Mouse (Mus musculus): ENCODE measurements at regions not wholly inside any gene's neighbourhood (a gene's known extent, or its start where the extent isn't known, plus 50 kb on each side); places are given as distances from the start of the nearest gene placed in this dataset.

DNA sequence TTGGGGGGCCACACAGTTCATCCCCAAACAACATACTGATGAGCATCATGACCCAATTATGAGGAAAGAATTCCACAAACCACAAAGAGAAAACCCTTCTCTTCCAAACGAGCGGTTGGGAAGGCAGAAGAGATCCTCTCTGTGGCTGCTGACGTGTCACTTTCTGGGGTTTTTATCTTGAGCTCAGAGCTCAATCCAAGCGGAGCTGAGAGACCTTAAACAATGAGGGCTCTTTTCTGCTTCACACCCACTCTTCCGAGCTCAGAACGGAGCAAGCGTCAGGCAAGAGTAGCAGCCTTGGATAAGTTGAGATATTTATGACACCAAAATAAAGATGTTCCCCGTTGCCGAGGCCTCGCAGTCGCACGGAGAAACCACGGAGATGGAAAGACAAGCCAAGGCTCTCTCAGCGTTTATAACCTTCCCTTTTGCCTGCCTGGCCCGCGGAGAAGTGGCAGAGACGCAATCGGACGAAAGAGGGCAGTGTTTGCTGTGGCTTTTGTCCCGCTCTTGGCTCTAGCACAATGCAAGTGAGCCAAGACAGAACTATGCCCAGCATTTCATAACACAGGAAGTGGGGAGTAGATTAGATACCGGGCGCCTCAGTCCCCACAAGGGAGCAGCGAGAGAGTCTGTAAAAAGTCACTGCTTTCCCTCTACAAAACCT, 100.7 kb downstream of the Chic2 start:
- Histone ChIP-seq H3K27ac (ENCODE audit: low read length) (peak overlapping the region; percentile 75), H3K27me3 (ENCODE audit: control insufficient read depth, insufficient read depth, low read depth, low read length) (peaks cover 5% of the 10 kb centered on the region), H3K9me3 (ENCODE audit: control insufficient read depth, low read length) (no peaks in the 10 kb centered on the region), H3K4me2 (ENCODE audit: low read depth, low read length) (peak overlapping the region; percentile 54), H3K36me3 (ENCODE audit: control insufficient read depth, insufficient read depth, low read length) (no peaks in the 10 kb centered on the region), H3K4me1 (replicated peaks; ENCODE audit: control insufficient read depth, insufficient read depth, low read length) (peaks cover 3% of the 10 kb centered on the region; the same call in 1 of the 2 replicates), H3K9ac (ENCODE audit: low read length) (peak overlapping the region; percentile 53), H3K4me3 (ENCODE audit: low read length) (peak overlapping the region; percentile 32)
- WGBS = under 1% methylated on average over 23 of the region's 23 CpGs
- ATAC-seq (ENCODE audit: low read depth) = peak; percentile 97

DNA sequence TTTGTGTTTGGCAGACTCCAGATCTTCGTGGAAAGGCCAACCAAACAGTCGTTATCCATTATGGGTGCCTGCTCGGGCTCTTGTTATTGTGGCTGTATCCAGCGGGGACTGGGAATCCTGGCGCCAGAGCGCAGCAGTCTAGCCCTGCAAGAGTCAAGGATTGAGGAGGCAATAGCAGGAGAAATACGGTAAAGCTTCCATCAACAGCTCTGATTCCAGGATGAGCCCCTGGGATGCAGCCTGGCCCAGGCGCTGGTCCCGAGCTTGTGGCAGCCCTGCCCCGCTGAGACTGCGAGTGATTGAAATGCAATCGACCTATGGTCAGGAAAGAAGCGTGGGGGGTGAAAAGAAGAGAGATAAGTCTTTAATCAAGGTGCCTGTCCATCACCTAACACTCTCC, 103.1 kb downstream of the Chic2 start:
- Histone ChIP-seq H3K9ac (ENCODE audit: low read length) (no peak overlapping the region), H3K27ac (ENCODE audit: low read length) (no peak overlapping the region; the same call in 1 of the 2 replicates), H3K36me3 (ENCODE audit: control insufficient read depth, insufficient read depth, low read length) (no peaks in the 10 kb centered on the region), H3K4me2 (ENCODE audit: low read depth, low read length) (0 out of 2 replicates have a peak overlapping the region, but pooled peaks have one; percentile 16), H3K9me3 (ENCODE audit: control insufficient read depth, low read length) (no peaks in the 10 kb centered on the region), H3K27me3 (ENCODE audit: control insufficient read depth, insufficient read depth, low read depth, low read length) (peaks cover 5% of the 10 kb centered on the region), H3K4me1 (replicated peaks; ENCODE audit: control insufficient read depth, insufficient read depth, low read length) (peaks cover 3% of the 10 kb centered on the region; the same call in 1 of the 2 replicates), H3K4me3 (ENCODE audit: low read length) (no peak overlapping the region)
- ATAC-seq (ENCODE audit: low read depth) = peak; percentile 30
- 5% methylated on average over 13 of the region's 13 CpGs for WGBS

- Histone ChIP-seq H3K4me3 (ENCODE audit: low read length) (no peak overlapping the region), H3K9ac (ENCODE audit: low read length) (no peak overlapping the region), H3K9me3 (ENCODE audit: control insufficient read depth, low read length) (no peaks in the 10 kb centered on the region), H3K36me3 (ENCODE audit: control insufficient read depth, insufficient read depth, low read length) (no peaks in the 10 kb centered on the region), H3K27me3 (ENCODE audit: control insufficient read depth, insufficient read depth, low read depth, low read length) (peaks cover 2% of the 10 kb centered on the region; the same call in 1 of the 2 replicates), H3K4me2 (ENCODE audit: low read depth, low read length) (no peak overlapping the region), H3K27ac (ENCODE audit: low read length) (no peak overlapping the region), H3K4me1 (replicated peaks; ENCODE audit: control insufficient read depth, insufficient read depth, low read length) (peaks cover 3% of the 10 kb centered on the region; the same call in 1 of the 2 replicates)
- ATAC-seq (ENCODE audit: low read depth) = no peak
- WGBS = 52% methylated on average over 7 of the region's 7 CpGs
Observed at GRCm38 (mm10) chr5:74937416-74937940, 107.1 kb downstream of the Chic2 start.

DNA sequence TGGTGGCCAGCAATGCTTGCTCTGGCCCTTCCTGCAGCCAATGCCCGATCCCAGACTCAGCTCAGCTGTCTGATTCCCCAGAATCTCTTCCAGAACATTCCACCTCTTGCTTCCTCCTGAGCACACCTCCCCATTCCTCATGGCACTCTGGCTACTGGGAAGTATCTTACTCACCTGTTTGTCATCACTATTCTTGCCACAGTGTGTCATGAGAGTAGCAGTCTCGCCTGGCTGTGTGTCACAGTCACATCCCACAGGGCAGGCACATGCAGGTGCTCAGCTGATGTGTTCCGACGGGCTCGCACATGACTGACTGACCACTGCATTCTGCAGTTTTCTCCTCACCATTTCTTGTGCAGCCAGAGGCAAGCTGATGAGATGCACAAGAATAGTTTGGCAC, 108.5 kb downstream of the Chic2 start:
- H3K27ac ChIP-seq (ENCODE audit: low read length) = no peak overlapping the region
- ATAC-seq (ENCODE audit: low read depth) = no peak
- no peak overlapping the region for H3K4me2 ChIP-seq (ENCODE audit: low read depth, low read length)
- peaks cover 2% of the 10 kb centered on the region; the same call in 1 of the 2 replicates for H3K27me3 ChIP-seq (ENCODE audit: control insufficient read depth, insufficient read depth, low read depth, low read length)
- H3K9me3 ChIP-seq (ENCODE audit: control insufficient read depth, low read length) = no peaks in the 10 kb centered on the region
- no peaks in the 10 kb centered on the region for H3K36me3 ChIP-seq (ENCODE audit: control insufficient read depth, insufficient read depth, low read length)
- WGBS = 75% methylated on average over 5 of the region's 5 CpGs
- H3K4me3 ChIP-seq (ENCODE audit: low read length) = no peak overlapping the region
- H3K9ac ChIP-seq (ENCODE audit: low read length) = no peak overlapping the region
- peaks cover 3% of the 10 kb centered on the region; the same call in 1 of the 2 replicates for H3K4me1 ChIP-seq (replicated peaks; ENCODE audit: control insufficient read depth, insufficient read depth, low read length)

DNA sequence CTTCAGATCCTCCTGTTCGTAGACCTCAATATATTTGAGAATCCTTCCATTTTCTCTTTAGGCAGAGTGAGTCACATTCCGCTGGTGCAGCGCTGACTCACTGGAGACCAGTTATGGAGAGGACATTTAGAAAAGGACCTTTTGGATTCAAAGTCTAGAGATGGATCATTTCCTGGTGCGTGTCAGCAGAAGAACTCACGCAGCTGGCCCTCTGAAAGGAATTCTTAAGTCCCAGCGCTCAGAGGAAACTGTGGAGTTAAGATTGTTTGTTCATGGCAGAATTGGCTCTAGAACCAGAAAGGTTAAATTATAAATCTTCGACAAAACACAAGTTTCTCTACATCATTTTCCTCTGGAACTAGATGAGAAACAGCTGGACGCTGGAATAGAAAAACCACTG, 108.9 kb downstream of the Chic2 start:
- peak; percentile 47; the same call in 1 of the 2 replicates for ATAC-seq (ENCODE audit: low read depth)
- Histone ChIP-seq H3K27me3 (ENCODE audit: control insufficient read depth, insufficient read depth, low read depth, low read length) (peaks cover 1% of the 10 kb centered on the region; the same call in 1 of the 2 replicates), H3K4me3 (ENCODE audit: low read length) (no peak overlapping the region), H3K27ac (ENCODE audit: low read length) (no peak overlapping the region; the same call in 1 of the 2 replicates), H3K4me2 (ENCODE audit: low read depth, low read length) (no peak overlapping the region), H3K9me3 (ENCODE audit: control insufficient read depth, low read length) (no peaks in the 10 kb centered on the region), H3K36me3 (ENCODE audit: control insufficient read depth, insufficient read depth, low read length) (no peaks in the 10 kb centered on the region), H3K4me1 (replicated peaks; ENCODE audit: control insufficient read depth, insufficient read depth, low read length) (peaks cover 3% of the 10 kb centered on the region; the same call in 1 of the 2 replicates), H3K9ac (ENCODE audit: low read length) (no peak overlapping the region)
- WGBS = 35% methylated on average over 8 of the region's 8 CpGs

- peaks cover 3% of the 10 kb centered on the region; the same call in 1 of the 2 replicates for H3K4me1 ChIP-seq (replicated peaks; ENCODE audit: control insufficient read depth, insufficient read depth, low read length)
- 85% methylated on average over 3 of the region's 3 CpGs for WGBS
- no peaks in the 10 kb centered on the region for H3K36me3 ChIP-seq (ENCODE audit: control insufficient read depth, insufficient read depth, low read length)
- no peak for ATAC-seq (ENCODE audit: low read depth)
- no peak overlapping the region for H3K9ac ChIP-seq (ENCODE audit: low read length)
- H3K4me3 ChIP-seq (ENCODE audit: low read length) = no peak overlapping the region
- no peak overlapping the region for H3K4me2 ChIP-seq (ENCODE audit: low read depth, low read length)
- H3K27ac ChIP-seq (ENCODE audit: low read length) = no peak overlapping the region
- H3K9me3 ChIP-seq (ENCODE audit: control insufficient read depth, low read length) = no peaks in the 10 kb centered on the region
- H3K27me3 ChIP-seq (ENCODE audit: control insufficient read depth, insufficient read depth, low read depth, low read length) = no peaks in the 10 kb centered on the region
Observed at GRCm38 (mm10) chr5:74933276-74933675, 111.3 kb downstream of the Chic2 start.

GRCm38 (mm10) chr5:74932206-74932605, 112.4 kb downstream of the Chic2 start:
- Histone ChIP-seq H3K4me3 (ENCODE audit: low read length) (no peak overlapping the region), H3K27ac (ENCODE audit: low read length) (no peak overlapping the region), H3K4me1 (replicated peaks; ENCODE audit: control insufficient read depth, insufficient read depth, low read length) (peaks cover 3% of the 10 kb centered on the region; the same call in 1 of the 2 replicates), H3K9ac (ENCODE audit: low read length) (no peak overlapping the region), H3K9me3 (ENCODE audit: control insufficient read depth, low read length) (no peaks in the 10 kb centered on the region), H3K36me3 (ENCODE audit: control insufficient read depth, insufficient read depth, low read length) (no peaks in the 10 kb centered on the region), H3K27me3 (ENCODE audit: control insufficient read depth, insufficient read depth, low read depth, low read length) (no peaks in the 10 kb centered on the region; the same call in 1 of the 2 replicates), H3K4me2 (ENCODE audit: low read depth, low read length) (peak overlapping the region; percentile 36)
- ATAC-seq (ENCODE audit: low read depth) = no peak
- 24% methylated on average over 13 of the region's 13 CpGs for WGBS

GRCm38 (mm10) chr5:74931765-74932164, 112.8 kb downstream of the Chic2 start:
- H3K27me3 ChIP-seq (ENCODE audit: control insufficient read depth, insufficient read depth, low read depth, low read length) = no peaks in the 10 kb centered on the region; the same call in 1 of the 2 replicates
- peaks cover 3% of the 10 kb centered on the region; the same call in 1 of the 2 replicates for H3K4me1 ChIP-seq (replicated peaks; ENCODE audit: control insufficient read depth, insufficient read depth, low read length)
- H3K36me3 ChIP-seq (ENCODE audit: control insufficient read depth, insufficient read depth, low read length) = no peaks in the 10 kb centered on the region
- WGBS = 28% methylated on average over 12 of the region's 12 CpGs
- H3K27ac ChIP-seq (ENCODE audit: low read length) = no peak overlapping the region
- no peaks in the 10 kb centered on the region for H3K9me3 ChIP-seq (ENCODE audit: control insufficient read depth, low read length)
- no peak for ATAC-seq (ENCODE audit: low read depth)
- peak overlapping the region; percentile 36 for H3K4me2 ChIP-seq (ENCODE audit: low read depth, low read length)
- H3K9ac ChIP-seq (ENCODE audit: low read length) = no peak overlapping the region
- no peak overlapping the region for H3K4me3 ChIP-seq (ENCODE audit: low read length)

DNA sequence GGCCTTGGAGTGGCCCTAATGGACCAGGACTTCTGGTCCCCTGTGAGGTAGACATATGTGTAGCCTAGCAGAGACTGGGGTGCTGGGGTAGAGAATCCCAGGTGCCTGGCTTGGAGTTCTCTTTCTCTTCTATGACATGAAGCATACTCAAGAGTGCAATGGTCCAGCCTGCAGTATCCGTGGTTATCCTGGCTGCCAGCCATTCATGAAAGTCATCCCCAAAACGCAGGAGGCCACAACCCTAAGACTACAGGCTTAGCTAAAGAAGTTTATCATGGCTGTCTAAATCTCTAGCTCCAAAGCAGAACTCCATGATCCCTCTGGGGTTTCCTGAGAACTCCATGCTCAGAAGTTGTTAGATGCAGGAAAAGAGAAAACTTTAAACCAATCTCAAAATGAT, 117.0 kb downstream of the Chic2 start:
- H3K4me2 ChIP-seq (ENCODE audit: low read depth, low read length) = no peak overlapping the region
- H3K4me3 ChIP-seq (ENCODE audit: low read length) = no peak overlapping the region
- H3K9ac ChIP-seq (ENCODE audit: low read length) = no peak overlapping the region
- H3K27me3 ChIP-seq (ENCODE audit: control insufficient read depth, insufficient read depth, low read depth, low read length) = no peaks in the 10 kb centered on the region; the same call in 1 of the 2 replicates
- H3K9me3 ChIP-seq (ENCODE audit: control insufficient read depth, low read length) = no peaks in the 10 kb centered on the region
- H3K4me1 ChIP-seq (replicated peaks; ENCODE audit: control insufficient read depth, insufficient read depth, low read length) = no peaks in the 10 kb centered on the region
- ATAC-seq (ENCODE audit: low read depth) = no peak
- WGBS = 62% methylated on average over 2 of the region's 2 CpGs
- H3K36me3 ChIP-seq (ENCODE audit: control insufficient read depth, insufficient read depth, low read length) = no peaks in the 10 kb centered on the region
- no peak overlapping the region for H3K27ac ChIP-seq (ENCODE audit: low read length)
